Mouse (Mus musculus): ENCODE results near the gene Pnmal2. TPM values are rescaled to one million over a fixed set of nuclear protein-coding genes. Genes with fewer than 3 reads are reported as not detected.

Pnmal2 gene
- polyA plus RNA-seq, 1 experiment = 1.3 TPM

DNA sequence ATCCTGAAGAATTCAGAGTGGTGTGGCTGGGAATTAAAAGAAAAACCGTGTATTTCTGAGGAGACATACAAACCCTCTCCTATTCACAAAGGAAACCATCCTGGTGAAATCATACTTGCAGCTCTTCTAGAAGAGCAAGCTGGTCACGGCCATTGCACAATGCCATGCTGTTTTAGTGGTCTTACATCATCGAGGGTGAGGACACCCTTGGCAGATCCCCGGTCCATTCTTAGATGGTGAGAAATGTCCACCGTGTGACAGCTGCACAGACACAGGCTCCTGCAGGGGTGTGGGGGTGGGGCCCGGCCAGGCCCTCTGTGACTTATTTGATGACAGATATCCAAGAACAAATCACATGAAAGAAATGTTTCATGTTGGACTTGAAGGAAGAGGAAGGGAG is 29.5 kb downstream of the Pnmal2 start:
- H3K27ac ChIP-seq (ENCODE audit: insufficient read depth, low read length) = no peak overlapping the region
- no peak for TF ChIP-seq POLR2A (IDR thresholded peaks at IDR 0.05; ENCODE audit: low read depth, low read length)
- TF ChIP-seq CTCF (IDR thresholded peaks at IDR 0.05; ENCODE audit: borderline replicate concordance, insufficient read depth, low read length) = no peak
- no peak overlapping the region for H3K4me3 ChIP-seq (ENCODE audit: insufficient read depth, low read length)
- H3K4me1 ChIP-seq (ENCODE audit: control insufficient read depth, insufficient read depth, low read length) = no peaks in the 10 kb centered on the region

DNA sequence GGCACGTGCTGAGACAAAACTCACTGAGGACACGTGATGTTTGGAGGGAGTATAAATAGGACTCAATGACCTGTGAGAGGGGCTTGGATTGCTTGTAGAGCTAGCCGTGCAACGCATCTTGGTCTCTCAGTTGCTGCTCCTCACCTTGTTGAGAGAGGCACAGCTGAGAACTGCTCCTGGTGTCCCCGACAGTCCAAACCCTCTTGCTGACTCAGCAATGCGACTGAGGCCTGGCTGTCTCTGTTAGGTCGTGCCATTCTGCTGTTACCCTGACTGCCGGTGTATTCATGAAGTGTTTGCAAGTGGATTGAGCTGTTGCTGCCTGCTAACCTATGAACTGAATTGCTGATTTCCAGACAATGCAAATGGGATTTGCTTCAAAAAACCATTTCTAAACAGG is 31.8 kb downstream of the Pnmal2 start:
- H3K4me3 ChIP-seq (ENCODE audit: insufficient read depth, low read length) = no peak overlapping the region
- no peak overlapping the region for H3K27ac ChIP-seq (ENCODE audit: insufficient read depth, low read length)
- H3K4me1 ChIP-seq (ENCODE audit: control insufficient read depth, insufficient read depth, low read length) = no peaks in the 10 kb centered on the region; the same call in 1 of the 2 replicates
- no peak for TF ChIP-seq POLR2A (IDR thresholded peaks at IDR 0.05; ENCODE audit: low read depth, low read length)
- TF ChIP-seq CTCF (IDR thresholded peaks at IDR 0.05; ENCODE audit: borderline replicate concordance, insufficient read depth, low read length) = no peak

DNA sequence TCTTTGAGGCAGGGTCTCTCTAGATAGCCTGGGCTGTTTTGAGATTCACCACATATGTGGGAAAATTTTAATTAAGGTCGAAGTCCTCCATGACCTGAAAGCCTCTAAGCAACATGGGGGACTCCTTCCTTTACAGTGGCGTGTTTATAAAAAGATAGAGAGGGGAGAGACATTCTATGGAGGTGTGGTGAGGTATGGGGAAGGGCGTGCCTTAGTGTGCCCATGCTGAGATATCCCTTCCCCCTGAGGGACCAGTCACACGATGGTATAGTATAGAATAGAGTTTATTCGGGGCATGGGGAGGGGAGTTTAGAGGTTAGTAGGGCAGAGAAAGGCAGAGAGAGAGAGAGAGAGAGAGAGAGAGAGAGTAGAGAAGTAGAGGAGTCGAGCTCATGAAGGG is 33.7 kb downstream of the Pnmal2 start:
- H3K27ac ChIP-seq (ENCODE audit: insufficient read depth, low read length) = no peak overlapping the region
- TF ChIP-seq POLR2A (IDR thresholded peaks at IDR 0.05; ENCODE audit: low read depth, low read length) (no peak), CTCF (IDR thresholded peaks at IDR 0.05; ENCODE audit: borderline replicate concordance, insufficient read depth, low read length) (no peak)

DNA sequence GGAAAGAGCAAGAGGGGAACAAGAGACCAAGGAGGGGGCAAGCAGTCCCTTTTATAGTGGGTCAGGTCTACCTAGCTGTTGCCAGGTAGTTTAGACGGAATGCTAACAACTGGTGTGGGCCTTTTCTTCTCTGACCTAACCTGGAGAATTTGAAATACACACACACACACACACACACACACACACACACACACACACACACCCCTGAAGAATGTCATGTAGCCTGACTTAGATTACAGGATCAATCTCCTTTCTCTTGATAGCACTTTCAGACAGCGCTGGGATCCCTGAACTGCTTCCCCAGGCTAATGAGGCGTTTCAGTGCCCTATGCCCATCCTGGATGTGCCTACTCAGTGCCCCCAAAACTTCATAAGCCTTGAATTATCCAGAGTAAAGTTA is 34.1 kb downstream of the Pnmal2 start:
- Histone ChIP-seq H3K27ac (ENCODE audit: insufficient read depth, low read length) (no peak overlapping the region), H3K4me1 (ENCODE audit: control insufficient read depth, insufficient read depth, low read length) (no peaks in the 10 kb centered on the region; the same call in 1 of the 2 replicates), H3K4me3 (ENCODE audit: insufficient read depth, low read length) (no peak overlapping the region)
- no peak for TF ChIP-seq CTCF (IDR thresholded peaks at IDR 0.05; ENCODE audit: borderline replicate concordance, insufficient read depth, low read length)
- no peak for TF ChIP-seq POLR2A (IDR thresholded peaks at IDR 0.05; ENCODE audit: low read depth, low read length)

More for the DNA sequence above, 33.7 kb downstream of the Pnmal2 start:
- Histone ChIP-seq H3K4me1 (ENCODE audit: control insufficient read depth, insufficient read depth, low read length) (no peaks in the 10 kb centered on the region; the same call in 1 of the 2 replicates), H3K4me3 (ENCODE audit: insufficient read depth, low read length) (no peak overlapping the region)

DNA sequence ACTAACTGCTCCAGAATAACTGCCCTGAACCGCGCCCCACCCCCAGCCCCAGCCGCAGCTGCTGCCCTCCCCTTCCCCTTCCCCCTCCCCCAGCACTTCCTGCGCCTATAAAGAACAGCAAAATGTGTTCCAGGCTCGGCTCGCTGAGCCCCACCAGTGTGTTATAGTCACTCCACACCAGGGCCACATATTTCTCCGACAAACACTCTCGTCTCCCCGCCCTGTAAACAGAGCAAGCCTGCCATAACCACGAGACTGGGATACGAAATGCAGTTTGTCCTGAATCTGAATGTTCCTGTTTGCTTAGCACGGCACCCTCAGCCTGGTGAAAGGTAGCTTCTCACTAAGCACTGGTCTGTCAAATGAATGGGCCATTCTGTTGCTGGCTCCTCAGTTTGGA is 35.9 kb downstream of the Pnmal2 start:
- Histone ChIP-seq H3K4me3 (ENCODE audit: insufficient read depth, low read length) (no peak overlapping the region), H3K4me1 (ENCODE audit: control insufficient read depth, insufficient read depth, low read length) (no peaks in the 10 kb centered on the region; the same call in 1 of the 2 replicates), H3K27ac (ENCODE audit: insufficient read depth, low read length) (peak overlapping the region; percentile 23)
- TF ChIP-seq POLR2A (IDR thresholded peaks at IDR 0.05; ENCODE audit: low read depth, low read length) (peak; percentile 51), CTCF (IDR thresholded peaks at IDR 0.05; ENCODE audit: borderline replicate concordance, insufficient read depth, low read length) (no peak)

DNA sequence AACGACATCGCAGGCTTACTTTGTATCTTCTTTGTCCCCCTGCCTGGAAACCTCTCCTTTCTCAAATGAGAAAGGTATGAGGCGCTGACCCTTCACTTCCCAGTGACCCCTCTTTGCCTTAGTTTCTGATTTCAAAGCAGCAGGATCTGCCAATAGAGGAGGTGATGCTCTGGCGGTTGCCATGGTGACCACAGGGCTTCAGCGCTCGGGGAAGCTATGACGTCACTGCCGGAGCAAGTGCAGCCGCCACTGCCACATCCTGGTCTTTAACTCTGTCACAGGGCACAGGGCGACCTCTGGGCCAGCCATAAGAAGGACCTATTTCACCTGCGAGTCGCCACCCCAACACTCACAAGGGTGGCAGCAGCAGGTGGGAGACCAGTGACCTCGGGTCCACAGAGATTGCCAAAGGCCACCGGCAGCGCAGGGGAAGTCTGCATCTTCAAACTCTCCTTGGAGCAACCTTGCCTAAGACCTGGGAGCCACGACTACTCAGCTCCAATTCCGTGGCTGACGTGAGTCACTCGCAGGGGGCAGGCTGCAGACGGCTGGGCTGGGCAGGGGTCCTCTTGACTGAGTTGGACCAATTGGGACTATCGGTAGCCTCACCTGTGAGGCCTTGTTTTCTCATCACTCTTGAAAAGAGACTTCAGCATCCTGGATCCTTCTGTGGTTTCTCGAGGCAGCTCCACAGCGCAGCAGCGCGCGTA is 38.5 kb downstream of the Pnmal2 start, which contains the start of gene Gm42372:
Gene Gm42372, plus strand, starts transcription at position 228 of the 710 bp plus-strand sequence.
- Histone ChIP-seq H3K4me3 (ENCODE audit: insufficient read depth, low read length) (no peak within 1 kb of the TSS), H3K4me1 (ENCODE audit: control insufficient read depth, insufficient read depth, low read length) (no peaks in the 10 kb centered on the region; the same call in 1 of the 2 replicates), H3K27ac (ENCODE audit: insufficient read depth, low read length) (no peak within 1 kb of the TSS)
- TF ChIP-seq CTCF (IDR thresholded peaks at IDR 0.05; ENCODE audit: borderline replicate concordance, insufficient read depth, low read length) (no peak), POLR2A (IDR thresholded peaks at IDR 0.05; ENCODE audit: low read depth, low read length) (no peak)

DNA sequence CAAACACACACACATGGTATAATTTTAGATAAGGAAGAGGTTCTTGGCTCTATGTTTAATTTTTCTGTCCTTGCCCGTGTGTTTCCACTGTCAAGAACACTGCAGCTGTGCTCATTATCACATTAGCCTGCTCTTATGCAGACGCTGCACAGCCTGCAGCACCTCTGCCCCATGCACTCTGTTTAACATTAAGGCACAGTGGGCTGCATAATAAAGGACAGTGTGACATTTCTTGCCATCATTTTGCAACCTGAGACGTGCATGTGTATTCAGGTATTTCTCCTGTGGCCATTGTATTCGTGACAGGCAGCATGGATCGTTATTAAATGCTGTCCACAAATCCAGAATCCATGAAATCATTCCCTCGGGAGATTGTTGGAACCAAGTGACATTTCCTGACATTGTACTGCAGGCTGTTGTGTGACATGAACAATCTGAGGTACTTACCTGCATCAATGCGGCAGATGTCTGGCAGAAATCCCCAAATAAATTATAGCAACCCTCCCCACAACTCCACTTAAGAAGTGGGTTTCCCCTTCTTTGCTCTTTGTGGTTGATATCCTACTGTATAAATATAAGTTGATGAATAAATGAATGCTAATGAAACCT is 43.2 kb downstream of the Pnmal2 start:
- TF ChIP-seq POLR2A (IDR thresholded peaks at IDR 0.05; ENCODE audit: low read depth, low read length) (no peak), CTCF (IDR thresholded peaks at IDR 0.05; ENCODE audit: borderline replicate concordance, insufficient read depth, low read length) (no peak)
- no peak overlapping the region for H3K4me3 ChIP-seq (ENCODE audit: insufficient read depth, low read length)
- H3K27ac ChIP-seq (ENCODE audit: insufficient read depth, low read length) = no peak overlapping the region
- no peaks in the 10 kb centered on the region for H3K4me1 ChIP-seq (ENCODE audit: control insufficient read depth, insufficient read depth, low read length)

DNA sequence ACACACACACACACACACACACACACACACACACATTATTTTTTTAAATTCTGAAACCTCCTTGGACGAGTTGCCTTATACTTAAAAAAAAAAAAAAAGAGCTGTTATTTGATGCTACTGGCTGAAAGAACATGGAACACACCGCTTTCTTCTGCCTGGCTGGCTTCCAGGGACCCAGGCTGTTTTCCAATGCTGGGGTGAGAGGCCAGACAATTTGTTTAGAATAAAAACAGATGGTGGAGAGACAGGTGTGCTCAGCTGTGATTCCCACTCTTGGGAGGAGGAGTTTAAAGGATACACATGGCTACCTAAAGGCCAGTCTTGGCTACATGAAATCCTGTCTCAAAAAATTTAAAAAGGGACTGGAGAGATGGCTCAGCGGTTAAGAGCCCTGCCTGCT is 43.9 kb downstream of the Pnmal2 start:
- Histone ChIP-seq H3K27ac (ENCODE audit: insufficient read depth, low read length) (no peak overlapping the region), H3K4me3 (ENCODE audit: insufficient read depth, low read length) (no peak overlapping the region), H3K4me1 (ENCODE audit: control insufficient read depth, insufficient read depth, low read length) (no peaks in the 10 kb centered on the region)
- no peak for TF ChIP-seq POLR2A (IDR thresholded peaks at IDR 0.05; ENCODE audit: low read depth, low read length)
- no peak for TF ChIP-seq CTCF (IDR thresholded peaks at IDR 0.05; ENCODE audit: borderline replicate concordance, insufficient read depth, low read length)

DNA sequence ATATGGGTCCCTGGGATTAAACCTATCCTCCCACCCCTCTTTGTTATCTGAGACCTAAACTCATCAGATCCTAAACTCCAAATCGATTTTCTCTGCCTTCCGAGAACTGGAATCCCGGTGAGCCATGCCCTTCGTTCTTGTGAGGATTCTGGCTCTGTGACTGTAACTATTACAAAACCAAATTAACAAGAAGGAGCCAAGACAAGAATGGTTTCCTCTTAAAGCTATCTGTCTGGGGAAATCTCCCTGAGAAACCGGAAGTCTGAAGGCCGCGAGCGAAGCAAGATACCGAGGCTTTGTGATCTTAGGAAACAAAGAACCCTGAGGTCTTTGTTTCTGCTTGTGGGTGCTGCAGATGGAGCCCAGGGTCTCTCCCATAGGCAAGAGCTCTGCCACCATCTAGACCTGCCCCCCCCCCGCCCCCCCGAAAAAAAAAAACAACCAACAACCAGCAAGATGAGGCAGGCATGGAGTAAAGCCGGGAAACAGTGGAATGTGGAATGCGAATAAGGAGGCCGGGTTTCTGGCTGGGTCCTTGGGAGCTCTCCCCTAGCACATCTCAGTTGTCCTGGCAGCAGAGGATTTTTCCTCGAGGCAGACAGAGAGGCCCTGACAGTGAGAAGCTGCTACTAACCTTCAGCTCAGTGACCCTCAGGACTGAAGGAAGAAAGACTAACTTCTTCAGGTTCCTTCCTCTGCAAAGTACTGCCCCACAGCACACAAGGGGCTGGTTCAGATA is 45.7 kb downstream of the Pnmal2 start:
- TF ChIP-seq CTCF (IDR thresholded peaks at IDR 0.05; ENCODE audit: borderline replicate concordance, insufficient read depth, low read length) (no peak), POLR2A (IDR thresholded peaks at IDR 0.05; ENCODE audit: low read depth, low read length) (no peak)
- no peak overlapping the region for H3K4me3 ChIP-seq (ENCODE audit: insufficient read depth, low read length)
- H3K27ac ChIP-seq (ENCODE audit: insufficient read depth, low read length) = no peak overlapping the region
- H3K4me1 ChIP-seq (ENCODE audit: control insufficient read depth, insufficient read depth, low read length) = no peaks in the 10 kb centered on the region
